Mouse (Mus musculus) limb, embryonic 10.5 days (tissue): ENCODE results near the gene Lrba. TPM values are rescaled to one million over a fixed set of nuclear protein-coding genes. Genes with fewer than 3 reads are reported as not detected.

ENCODE experiments used
- DNase-seq: peaks from one replicate; pipeline ENCODE4 v3.0.0-alpha.2; 2017; ENCODE audit warnings: low spot score
- H3K27ac ChIP-seq: fragments of 300-500 bp; sonication (generic); 2 replicates; pipeline ENCODE4 v1.5.1; 2016; ENCODE audit warnings: mild to moderate bottlenecking
- H3K27me3 ChIP-seq: fragments of 300-500 bp; sonication (generic); 2 replicates; pipeline ENCODE4 v1.6.1; 2016; ENCODE audit warnings: low read depth, mild to moderate bottlenecking; ENCODE audit not compliant: poor library complexity, severe bottlenecking
- H3K36me3 ChIP-seq: fragments of 300-500 bp; sonication (generic); 2 replicates; pipeline ENCODE4 v1.6.1; 2016; ENCODE audit warnings: mild to moderate bottlenecking, moderate library complexity
- H3K4me1 ChIP-seq: fragments of 300-500 bp; sonication (generic); 2 replicates; pipeline ENCODE4 v1.6.1; 2016
- H3K4me3 ChIP-seq: fragments of 300-500 bp; sonication (generic); 2 replicates; pipeline ENCODE4 v1.5.1; 2016; ENCODE audit warnings: mild to moderate bottlenecking, moderate library complexity
- H3K9me3 ChIP-seq: fragments of 300-500 bp; sonication (generic); replicated peaks from 2 replicates; pipeline ENCODE4 v1.6.1; 2016; ENCODE audit warnings: mild to moderate bottlenecking
- WGBS: fragments of 180-500 bp; shearing (Covaris S2); methylation state at CpG from one replicate; pipeline ENCODE4 v1.1.7; 2016; 5-methylcytosine and 5-hydroxymethylcytosine counted together
- polyA plus RNA-seq: library from polyadenylated mRNA; unstranded; fragments of >200 nt; fragmentation: Nextera tagmentation; extraction: Ambion mirVana; gene quantifications from 2 replicates; pipeline ENCODE4 v1.2.1, GENCODE M21; 2016

Lrba gene
- polyA plus RNA-seq, 1 experiment from 2014 or later: 6.0 TPM

GRCm38 (mm10) chr3:86692779-86693178, 468.3 kb downstream of the Lrba start:
- Histone ChIP-seq H3K27me3 (no peaks in the 10 kb centered on the region), H3K4me3 (no peak overlapping the region), H3K4me1 (peaks cover 10% of the 10 kb centered on the region), H3K36me3 (no peaks in the 10 kb centered on the region), H3K27ac (no peak overlapping the region), H3K9me3 (no peaks in the 10 kb centered on the region)
- no peak for DNase-seq

- DNase-seq: no peak
- H3K36me3 ChIP-seq: no peaks in the 10 kb centered on the region
- H3K27ac ChIP-seq: no peak overlapping the region
- no peaks in the 10 kb centered on the region for H3K27me3 ChIP-seq
- no peaks in the 10 kb centered on the region for H3K9me3 ChIP-seq
- 58% methylated on average over 7 of the region's 7 CpGs for WGBS
- H3K4me1 ChIP-seq: peaks cover 8% of the 10 kb centered on the region
- H3K4me3 ChIP-seq: no peak overlapping the region
Observed at GRCm38 (mm10) chr3:86693553-86693952, 469.1 kb downstream of the Lrba start.

GRCm38 (mm10) chr3:86698947-86699346, 474.5 kb downstream of the Lrba start:
- H3K27ac ChIP-seq: no peak overlapping the region
- no peaks in the 10 kb centered on the region for H3K27me3 ChIP-seq
- H3K9me3 ChIP-seq: no peaks in the 10 kb centered on the region
- no peaks in the 10 kb centered on the region for H3K36me3 ChIP-seq
- H3K4me1 ChIP-seq: peaks cover 38% of the 10 kb centered on the region
- 89% methylated on average over 2 of the region's 2 CpGs for WGBS
- no peak overlapping the region for H3K4me3 ChIP-seq
- DNase-seq: no peak

GRCm38 (mm10) chr3:86701163-86701563, 476.7 kb downstream of the Lrba start:
- no peaks in the 10 kb centered on the region for H3K27me3 ChIP-seq
- H3K4me3 ChIP-seq: peak overlapping the region; percentile 15; the same call in 1 of the 2 replicates
- peak; percentile 62 for DNase-seq
- peaks cover 45% of the 10 kb centered on the region for H3K4me1 ChIP-seq
- WGBS: 4% methylated on average over 1 of the region's 1 CpGs
- no peaks in the 10 kb centered on the region for H3K9me3 ChIP-seq
- H3K27ac ChIP-seq: peak overlapping the region; percentile 79
- H3K36me3 ChIP-seq: no peaks in the 10 kb centered on the region

GRCm38 (mm10) chr3:86709472-86709871, 485.0 kb downstream of the Lrba start:
- 12% methylated on average over 4 of the region's 4 CpGs for WGBS
- peaks cover 56% of the 10 kb centered on the region for H3K4me1 ChIP-seq
- H3K4me3 ChIP-seq: no peak overlapping the region

GRCm38 (mm10) chr3:86711530-86711929, 487.1 kb downstream of the Lrba start:
- no peak for DNase-seq
- H3K4me3 ChIP-seq: no peak overlapping the region
- no peaks in the 10 kb centered on the region for H3K27me3 ChIP-seq
- WGBS: 86% methylated on average over 1 of the region's 1 CpGs
- H3K36me3 ChIP-seq: no peaks in the 10 kb centered on the region
- no peaks in the 10 kb centered on the region for H3K9me3 ChIP-seq
- peaks cover 62% of the 10 kb centered on the region for H3K4me1 ChIP-seq
- no peak overlapping the region for H3K27ac ChIP-seq

More at GRCm38 (mm10) chr3:86709472-86709871, 485.0 kb downstream of the Lrba start:
- H3K27me3 ChIP-seq: no peaks in the 10 kb centered on the region
- no peaks in the 10 kb centered on the region for H3K36me3 ChIP-seq
- no peak for DNase-seq
- H3K9me3 ChIP-seq: no peaks in the 10 kb centered on the region
- peak overlapping the region; percentile 39 for H3K27ac ChIP-seq

GRCm38 (mm10) chr3:86712758-86713157, 488.3 kb downstream of the Lrba start:
- Histone ChIP-seq H3K4me1 (peaks cover 52% of the 10 kb centered on the region), H3K36me3 (no peaks in the 10 kb centered on the region), H3K27ac (peak overlapping the region; percentile 36; the same call in 1 of the 2 replicates), H3K9me3 (no peaks in the 10 kb centered on the region), H3K4me3 (no peak overlapping the region), H3K27me3 (no peaks in the 10 kb centered on the region)
- no peak for DNase-seq
- 42% methylated on average over 3 of the region's 3 CpGs for WGBS

GRCm38 (mm10) chr3:86714446-86714845, 490.0 kb downstream of the Lrba start:
- Histone ChIP-seq H3K27ac (0 out of 2 replicates have a peak overlapping the region, but pooled peaks have one; percentile 37), H3K27me3 (no peaks in the 10 kb centered on the region)
- WGBS: 67% methylated on average over 2 of the region's 2 CpGs

GRCm38 (mm10) chr3:86723415-86724298, 499.2 kb downstream of the Lrba start:
- WGBS: 34% methylated on average over 9 of the region's 9 CpGs
- no peak for DNase-seq

More at GRCm38 (mm10) chr3:86714446-86714845, 490.0 kb downstream of the Lrba start:
- peaks cover 43% of the 10 kb centered on the region for H3K4me1 ChIP-seq
- no peak for DNase-seq
- H3K9me3 ChIP-seq: no peaks in the 10 kb centered on the region
- H3K4me3 ChIP-seq: no peak overlapping the region
- no peaks in the 10 kb centered on the region for H3K36me3 ChIP-seq

GRCm38 (mm10) chr3:86725113-86725512, 500.6 kb downstream of the Lrba start:
- Histone ChIP-seq H3K9me3 (no peaks in the 10 kb centered on the region), H3K27ac (peak overlapping the region; percentile 36; the same call in 1 of the 2 replicates), H3K27me3 (no peaks in the 10 kb centered on the region), H3K4me3 (no peak overlapping the region), H3K4me1 (peaks cover 30% of the 10 kb centered on the region), H3K36me3 (no peaks in the 10 kb centered on the region)
- 63% methylated on average over 9 of the region's 9 CpGs for WGBS
- no peak for DNase-seq

More at GRCm38 (mm10) chr3:86723415-86724298, 499.2 kb downstream of the Lrba start:
- peaks cover 30% of the 10 kb centered on the region for H3K4me1 ChIP-seq
- H3K27ac ChIP-seq: 0 out of 2 replicates have a peak overlapping the region, but pooled peaks have one; percentile 14
- H3K36me3 ChIP-seq: no peaks in the 10 kb centered on the region
- no peak overlapping the region for H3K4me3 ChIP-seq
- no peaks in the 10 kb centered on the region for H3K9me3 ChIP-seq
- H3K27me3 ChIP-seq: no peaks in the 10 kb centered on the region

GRCm38 (mm10) chr3:86738831-86739230, 514.4 kb downstream of the Lrba start:
- Histone ChIP-seq H3K4me3 (no peak overlapping the region), H3K27ac (no peak overlapping the region), H3K9me3 (no peaks in the 10 kb centered on the region), H3K4me1 (peaks cover 10% of the 10 kb centered on the region), H3K36me3 (peaks cover 3% of the 10 kb centered on the region; the same call in 1 of the 2 replicates), H3K27me3 (no peaks in the 10 kb centered on the region)
- DNase-seq: no peak
- 82% methylated on average over 3 of the region's 3 CpGs for WGBS

- H3K4me3 ChIP-seq: no peak overlapping the region
- H3K9me3 ChIP-seq: no peaks in the 10 kb centered on the region
- 53% methylated on average over 4 of the region's 4 CpGs for WGBS
- peaks cover 3% of the 10 kb centered on the region; the same call in 1 of the 2 replicates for H3K36me3 ChIP-seq
- no peak for DNase-seq
- H3K27ac ChIP-seq: no peak overlapping the region
- H3K4me1 ChIP-seq: peaks cover 10% of the 10 kb centered on the region
- no peaks in the 10 kb centered on the region for H3K27me3 ChIP-seq
Observed at GRCm38 (mm10) chr3:86739745-86740144, 515.3 kb downstream of the Lrba start.

- DNase-seq: no peak
- Histone ChIP-seq H3K27ac (0 out of 2 replicates have a peak overlapping the region, but pooled peaks have one; percentile 19), H3K27me3 (no peaks in the 10 kb centered on the region), H3K36me3 (peaks cover 3% of the 10 kb centered on the region; the same call in 1 of the 2 replicates), H3K9me3 (no peaks in the 10 kb centered on the region), H3K4me1 (peaks cover 25% of the 10 kb centered on the region), H3K4me3 (no peak overlapping the region)
- 70% methylated on average over 4 of the region's 4 CpGs for WGBS
Observed at GRCm38 (mm10) chr3:86745348-86745747, 520.9 kb downstream of the Lrba start.
